Mouse (Mus musculus): Measurements from ENCODE around the gene Akt2.
"Not testable (repeated sequence)": the region's sequence is repeated elsewhere in the genome, so short reads cannot be mapped to it uniquely, and the experiment has no call there.

Akt2 gene

GRCm38 (mm10) chr7:27622234-27622633, 30.9 kb downstream of the Akt2 start:
- no peak for DNase-seq

DNA sequence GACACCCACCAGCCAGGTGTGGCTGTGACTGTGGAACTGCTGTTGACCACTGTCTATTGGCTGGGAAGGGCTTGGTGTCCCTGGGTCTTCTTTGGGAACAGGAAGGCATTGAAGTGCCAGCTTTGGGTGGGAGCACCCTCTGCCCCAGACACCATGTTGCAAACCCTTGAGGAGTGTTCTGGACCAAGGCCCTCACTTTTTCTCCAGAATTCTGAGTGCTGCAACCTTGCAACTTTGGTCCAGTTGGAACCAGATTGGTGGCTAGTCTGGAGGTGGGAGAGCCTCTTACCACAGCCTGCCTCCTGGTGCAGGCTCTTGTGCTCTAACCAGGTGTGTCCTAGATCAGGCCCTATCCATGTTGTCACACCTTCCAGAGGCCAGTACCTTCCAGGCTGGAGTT, 33.6 kb downstream of the Akt2 start:
- no peak for DNase-seq

DNA sequence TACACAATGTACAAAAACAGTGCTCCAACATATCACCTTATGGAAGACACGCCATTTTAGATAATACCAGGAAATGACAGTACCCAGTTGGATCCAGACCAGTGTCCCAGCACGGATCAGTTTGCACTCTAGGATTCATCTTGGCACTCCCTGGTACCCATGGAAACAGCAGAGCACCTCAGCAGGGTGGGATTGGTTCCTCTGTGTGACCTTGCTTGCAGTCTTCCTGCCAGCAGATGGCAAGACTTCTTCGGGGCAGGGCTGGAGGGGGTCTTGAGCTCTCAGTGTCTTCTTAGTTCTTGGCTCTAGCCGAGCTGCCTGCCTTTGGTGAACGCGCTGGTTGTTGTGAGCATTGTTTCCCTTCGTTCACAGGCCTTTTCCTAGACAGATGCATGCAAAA, 36.4 kb downstream of the Akt2 start:
- DNase-seq = no peak

GRCm38 (mm10) chr7:27628190-27628589, 36.8 kb downstream of the Akt2 start:
- DNase-seq = no peak

DNA sequence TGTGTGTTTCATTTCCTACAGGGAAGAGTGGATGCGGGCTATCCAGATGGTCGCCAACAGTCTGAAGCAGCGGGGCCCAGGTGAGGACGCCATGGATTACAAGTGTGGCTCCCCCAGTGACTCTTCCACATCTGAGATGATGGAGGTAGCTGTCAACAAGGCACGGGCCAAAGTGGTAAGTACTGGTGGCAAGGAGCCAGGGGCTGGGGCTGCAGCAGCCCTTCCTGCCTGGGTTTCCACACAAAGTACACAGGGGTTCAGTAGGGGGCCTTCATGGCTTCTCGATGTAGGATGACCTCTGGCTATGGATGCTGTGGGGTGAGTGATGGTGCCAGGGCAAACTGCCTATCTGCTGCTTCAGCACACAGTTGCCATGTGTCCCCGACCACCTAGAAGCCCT, 37.5 kb downstream of the Akt2 start:
- DNase-seq = not testable (repeated sequence)

GRCm38 (mm10) chr7:27631439-27631838, 40.1 kb downstream of the Akt2 start:
- peak; percentile 55 to 71 for DNase-seq

GRCm38 (mm10) chr7:27633166-27633565, 41.8 kb downstream of the Akt2 start:
- peak; percentile 53 to 55 for DNase-seq

DNA sequence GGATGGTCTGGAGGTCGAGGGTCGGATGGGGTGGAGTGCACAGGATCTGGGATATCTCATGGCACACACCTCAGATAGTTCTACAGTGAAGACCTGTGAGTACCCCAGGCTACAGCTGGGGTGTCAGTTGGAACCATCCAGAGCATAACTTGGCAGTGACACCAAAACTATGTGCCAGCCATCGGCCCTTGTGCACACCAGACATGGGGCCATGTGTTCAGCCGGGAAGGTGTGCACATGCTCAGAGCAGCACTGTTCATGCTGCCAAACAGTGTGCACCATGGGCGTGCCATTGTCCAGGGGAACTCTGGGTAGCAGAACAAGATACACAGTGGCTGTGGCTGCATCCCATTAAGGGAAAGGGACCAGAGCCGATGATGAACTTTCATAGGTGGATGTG, 43.3 kb downstream of the Akt2 start:
- DNase-seq = no peak

DNA sequence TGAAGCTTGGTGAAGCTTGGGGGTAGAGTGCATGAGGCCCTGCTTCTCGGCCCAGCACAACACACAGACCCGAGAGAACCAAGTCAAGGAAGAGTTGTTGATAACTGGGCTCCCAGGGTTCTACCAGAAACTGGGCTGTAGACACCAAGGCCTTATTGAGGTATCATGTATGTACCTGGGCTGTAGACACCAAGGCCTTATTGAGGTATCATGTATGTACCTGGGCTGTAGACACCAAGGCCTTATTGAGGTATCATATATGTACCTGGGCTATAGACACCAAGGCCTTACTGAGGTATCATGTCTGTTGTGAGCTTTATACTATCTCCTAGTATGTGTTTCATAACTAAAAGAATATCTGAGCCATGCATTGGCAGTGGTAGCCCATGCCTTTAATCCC, 43.7 kb downstream of the Akt2 start:
- DNase-seq = not testable (repeated sequence)

- no peak for DNase-seq
Observed at GRCm38 (mm10) chr7:27644471-27644870, 53.1 kb downstream of the Akt2 start.

DNA sequence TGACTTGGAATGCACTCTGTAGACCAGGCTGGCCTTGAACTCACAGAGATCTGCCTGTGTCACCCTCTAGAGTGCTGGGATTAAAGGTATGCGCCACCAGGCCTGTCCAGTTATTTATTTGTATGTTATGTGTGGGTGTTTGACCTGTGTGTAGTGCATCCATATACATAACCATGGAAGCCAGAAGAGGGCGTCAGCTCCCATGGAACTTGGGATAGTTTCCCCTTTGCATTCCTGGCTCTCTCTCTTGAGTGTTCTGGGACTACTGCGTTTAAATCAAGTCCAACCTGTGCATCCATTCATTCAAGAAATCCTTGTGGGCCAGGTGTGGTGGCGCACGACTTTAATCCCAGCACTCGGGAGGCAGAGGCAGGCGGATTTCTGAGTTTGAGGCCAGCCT, 55.2 kb downstream of the Akt2 start:
- DNase-seq = no peak

GRCm38 (mm10) chr7:27647281-27648002, 56.1 kb downstream of the Akt2 start:
- no peak for DNase-seq

GRCm38 (mm10) chr7:27649723-27650122, 58.4 kb downstream of the Akt2 start:
- DNase-seq = no peak

- peak; percentile 81 to 85 for DNase-seq
Observed at GRCm38 (mm10) chr7:27650949-27651348, 59.6 kb downstream of the Akt2 start.

DNA sequence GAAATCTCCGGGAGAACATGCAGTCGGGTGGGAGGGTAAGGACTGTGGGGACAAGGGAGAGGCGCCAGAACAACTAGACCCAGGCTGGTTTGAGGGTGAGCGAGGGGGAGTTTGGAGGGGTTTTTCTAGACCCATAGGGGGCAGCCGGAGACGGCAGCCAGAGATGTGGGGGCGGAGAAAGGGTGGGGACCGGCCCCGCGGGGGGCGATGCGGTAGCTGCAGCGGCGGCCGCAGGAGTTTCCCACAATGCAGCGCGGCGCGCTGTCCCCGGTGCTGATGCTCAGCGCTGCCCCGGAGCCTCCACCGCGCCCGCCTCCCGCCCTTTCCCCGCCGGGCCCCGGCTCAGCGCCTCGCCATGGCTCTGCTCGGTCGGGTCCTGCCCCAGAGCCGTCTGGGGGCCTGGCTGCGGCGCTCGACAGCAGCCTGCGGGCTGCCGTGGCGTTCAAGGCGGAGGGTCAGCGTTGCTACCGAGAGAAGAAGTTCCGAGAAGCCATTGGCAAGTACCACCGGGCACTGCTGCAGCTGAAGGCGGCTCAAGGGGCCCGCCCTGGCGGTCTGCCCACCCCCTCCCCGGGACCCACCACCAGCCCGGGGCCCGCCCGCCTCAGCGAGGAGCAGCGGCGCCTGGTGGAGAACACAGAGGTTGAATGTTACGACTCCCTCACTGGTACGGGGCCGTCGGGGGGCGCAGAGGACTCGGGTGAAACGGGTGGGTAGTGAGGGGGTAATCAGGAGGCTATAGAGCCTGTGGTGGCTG, 62.5 kb downstream of the Akt2 start, which contains the start of gene Ttc9b:
Ttc9b (plus strand) TSS at position 235 of the 757 bp plus-strand sequence.
- DNase-seq = peak; percentile 83 to 87

DNA sequence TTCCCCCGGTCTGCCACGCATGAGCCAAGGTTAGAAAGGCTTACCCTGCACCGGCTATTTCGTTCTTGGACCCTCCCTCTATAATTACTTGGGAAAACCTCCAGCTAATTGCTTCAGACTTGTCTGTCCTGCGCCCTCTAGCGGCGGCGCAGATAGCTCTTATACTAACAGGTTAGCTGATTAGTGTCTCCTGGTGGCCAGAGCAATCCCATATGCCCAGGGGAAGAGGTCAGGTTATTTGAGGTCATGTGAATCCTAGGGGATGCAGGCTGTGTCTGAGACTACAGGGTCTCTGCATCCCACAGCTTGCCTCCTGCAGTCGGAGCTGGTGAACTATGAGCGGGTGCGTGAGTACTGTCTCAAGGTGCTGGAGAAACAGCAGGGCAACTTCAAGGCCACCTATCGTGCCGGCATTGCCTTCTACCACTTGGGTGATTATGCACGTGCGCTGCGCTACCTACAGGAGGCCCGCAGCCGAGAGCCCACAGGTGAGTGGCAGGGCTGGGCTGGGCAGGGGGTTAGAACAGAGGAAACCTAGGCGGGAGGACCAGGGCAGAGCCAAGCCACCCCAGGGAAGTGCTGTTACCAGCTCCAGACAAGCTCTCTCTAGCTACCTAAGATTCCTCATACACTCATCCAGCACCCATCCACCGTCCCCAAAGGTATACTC, 63.4 kb downstream of the Akt2 start:
- DNase-seq = peak; percentile 68 to 70

DNA sequence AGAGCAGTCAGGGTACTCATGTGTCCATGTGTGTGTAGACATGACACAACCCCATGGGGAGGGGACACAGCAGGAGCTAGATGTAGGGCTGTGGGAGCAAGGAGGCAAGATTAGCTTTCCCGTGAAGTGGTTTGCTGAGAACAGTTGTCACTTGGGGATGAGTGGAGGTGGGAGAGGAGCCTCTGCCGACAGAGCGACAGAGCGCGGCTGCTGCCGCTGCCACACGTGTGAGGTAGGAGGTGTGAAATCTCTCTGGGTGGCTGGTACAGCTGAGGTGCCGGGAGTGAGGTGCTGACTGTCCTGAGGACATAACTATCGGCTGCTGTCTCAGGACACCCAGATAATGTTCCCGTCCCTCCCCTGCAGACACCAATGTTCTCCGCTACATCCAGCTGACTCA, 64.2 kb downstream of the Akt2 start:
- no peak for DNase-seq

DNA sequence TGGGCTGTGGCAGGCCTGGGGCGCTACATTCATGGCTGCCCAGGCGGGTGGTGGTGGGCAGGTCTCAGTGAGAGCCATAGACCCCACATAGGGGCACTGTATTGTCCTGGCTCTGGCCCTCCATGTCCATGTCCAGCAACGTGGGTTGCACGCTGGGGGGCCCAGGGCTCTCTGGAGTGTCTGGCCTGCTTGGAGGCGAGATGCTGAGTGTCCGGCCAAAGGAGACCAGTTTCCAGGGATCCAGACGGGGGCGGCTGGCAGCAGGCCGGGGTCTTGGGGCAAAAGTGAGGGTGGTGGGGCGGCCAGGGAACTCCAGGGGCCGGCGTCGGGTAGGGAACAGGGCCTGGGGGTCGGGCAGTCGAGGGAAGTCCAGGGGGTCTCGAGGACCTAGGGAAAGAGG, 65.2 kb downstream of the Akt2 start:
- DNase-seq = no peak

DNA sequence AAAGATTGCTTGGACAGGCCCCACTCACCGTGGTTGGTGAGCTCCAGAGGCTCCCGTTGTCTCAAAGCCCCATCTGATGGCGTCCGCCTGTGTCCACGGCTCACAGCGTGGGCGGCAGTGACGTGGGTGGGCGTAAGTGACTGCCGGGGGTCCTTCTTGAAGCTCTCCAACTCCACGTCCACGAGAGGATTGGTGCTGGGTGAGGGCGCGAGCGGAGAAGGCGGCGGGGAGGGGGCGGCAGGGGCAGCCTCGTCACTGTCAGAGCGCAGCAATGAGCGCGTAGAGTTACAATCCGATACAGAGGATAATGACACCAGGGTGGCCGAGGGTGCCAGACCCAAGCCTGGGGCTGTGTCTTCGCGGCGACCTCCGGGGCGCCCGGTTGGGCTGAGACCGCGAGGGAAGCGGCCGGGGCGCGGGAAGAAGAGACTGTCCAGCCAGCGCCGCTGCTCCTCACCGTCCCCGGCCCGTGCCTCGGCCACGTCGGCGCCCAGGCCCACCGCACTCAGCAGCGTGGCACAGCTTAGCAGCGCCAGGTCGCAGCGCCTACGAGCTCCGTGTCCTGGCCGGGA, 66.6 kb downstream of the Akt2 start:
- DNase-seq = peak in 1 of 2 experiments; percentile 39

- no peak for DNase-seq
Observed at GRCm38 (mm10) chr7:27658712-27659663, 67.6 kb downstream of the Akt2 start.

- DNase-seq = no peak
Observed at GRCm38 (mm10) chr7:27662038-27662437, 70.7 kb downstream of the Akt2 start.

GRCm38 (mm10) chr7:27673064-27673574, 81.8 kb downstream of the Akt2 start:
- peak in 1 of 2 experiments; percentile 48 for DNase-seq

Measured in cerebellum, postnatal 36 days (tissue).